Comparison of ENCODE assay signal across 12 mouse cellular contexts in genomic region chr10:87666020-87666718, GRCm38 (mm10).
DNase-seq lines count a peak whose midpoint lies in the region; ATAC-seq and TF ChIP-seq lines count a peak whose summit lies in the region.
"Had no signal": no experiment of that assay in that cellular context is flagged by ENCODE, and none has a peak within 500 bp of the region (broad histone marks: within the 10 kb centered on the region; RNA-seq: fewer than 3 reads in every experiment).

No protein-coding gene starts in this region.

- H3K4me1 ChIP-seq in forebrain, embryonic 13.5 days, result peaks cover 14% of the 10 kb centered on the region
- no peaks in the 10 kb centered on the region for H3K4me1 ChIP-seq in forebrain, embryonic 10.5 days
- peaks cover 19% of the 10 kb centered on the region for H3K4me1 ChIP-seq in embryonic facial prominence, embryonic 14.5 days (ENCODE audit: control insufficient read depth, insufficient read depth, low read length)
- H3K4me1 ChIP-seq in midbrain, embryonic 16.5 days (ENCODE audit: control insufficient read depth, insufficient read depth, low read length), result no peaks in the 10 kb centered on the region
- no peaks in the 10 kb centered on the region for H3K4me1 ChIP-seq in kidney, adult 2 months (ENCODE audit: control insufficient read depth, insufficient read depth, low read length)
- H3K4me1 ChIP-seq: intestine, embryonic 15.5 days; liver, embryonic 13.5 days; megakaryocyte, embryonic 14.5 days had no signal

- TF ChIP-seq CTCF in kidney, adult 2 months (conservative IDR thresholded peaks at IDR 0.05; ENCODE audit: insufficient read depth, insufficient read length, low read depth, low read length), result no peak

- 50% methylated on average over 9 of the region's 9 CpGs for WGBS in forebrain, embryonic 13.5 days
- WGBS in forebrain, embryonic 10.5 days, result 84% methylated on average over 9 of the region's 9 CpGs
- 62% methylated on average over 9 of the region's 9 CpGs for WGBS in embryonic facial prominence, embryonic 14.5 days
- 60% methylated on average over 9 of the region's 9 CpGs for WGBS in midbrain, embryonic 16.5 days
- 69% methylated on average over 9 of the region's 9 CpGs for WGBS in kidney, adult 2 months

- no peak overlapping the region for H3K4me2 ChIP-seq in forebrain, embryonic 13.5 days
- H3K4me2 ChIP-seq in embryonic facial prominence, embryonic 14.5 days (ENCODE audit: low read depth, low read length), result no peak overlapping the region
- no peak overlapping the region for H3K4me2 ChIP-seq in midbrain, embryonic 16.5 days (ENCODE audit: low read length)
- H3K4me2 ChIP-seq: intestine, embryonic 15.5 days; liver, embryonic 13.5 days had no signal

- H3K27me3 ChIP-seq in forebrain, embryonic 13.5 days, result no peaks in the 10 kb centered on the region
- H3K27me3 ChIP-seq in forebrain, embryonic 10.5 days (ENCODE audit: poor library complexity, severe bottlenecking), result no peaks in the 10 kb centered on the region
- H3K27me3 ChIP-seq in embryonic facial prominence, embryonic 14.5 days (replicated peaks; ENCODE audit: control insufficient read depth, insufficient read depth, low read length), result no peaks in the 10 kb centered on the region
- H3K27me3 ChIP-seq in midbrain, embryonic 16.5 days (ENCODE audit: control insufficient read depth, insufficient read depth, low read depth, low read length), result no peaks in the 10 kb centered on the region
- no peaks in the 10 kb centered on the region; the same call in 1 of the 2 replicates for H3K27me3 ChIP-seq in kidney, adult 2 months (replicated peaks; ENCODE audit: control insufficient read depth, insufficient read depth, low read length)
- H3K27me3 ChIP-seq: intestine, embryonic 15.5 days; liver, embryonic 13.5 days; megakaryocyte, embryonic 14.5 days; Patski had no signal

- no peak overlapping the region for H3K9ac ChIP-seq in forebrain, embryonic 13.5 days
- no peak overlapping the region for H3K9ac ChIP-seq in embryonic facial prominence, embryonic 14.5 days (ENCODE audit: low read depth, low read length)
- no peak overlapping the region for H3K9ac ChIP-seq in midbrain, embryonic 16.5 days (ENCODE audit: low read depth, low read length)
- H3K9ac ChIP-seq: intestine, embryonic 15.5 days; liver, embryonic 13.5 days had no signal

- H3K27ac ChIP-seq in forebrain, embryonic 13.5 days, result peak overlapping the region; percentile 57
- no peak overlapping the region for H3K27ac ChIP-seq in forebrain, embryonic 10.5 days
- peak overlapping the region; percentile 73 for H3K27ac ChIP-seq in embryonic facial prominence, embryonic 14.5 days (replicated peaks; ENCODE audit: low read depth, low read length)
- H3K27ac ChIP-seq in midbrain, embryonic 16.5 days (ENCODE audit: low read length), result peak overlapping the region; percentile 55; the same call in 1 of the 2 replicates
- H3K27ac ChIP-seq in kidney, adult 2 months (ENCODE audit: insufficient read depth, low read depth, low read length), result no peak overlapping the region
- H3K27ac ChIP-seq: intestine, embryonic 15.5 days; liver, embryonic 13.5 days had no signal

- no peak for DNase-seq in forebrain, embryonic 10.5 days (ENCODE audit: extremely low spot score, low spot score)
- peak; percentile 14 to 25 for DNase-seq in layer of hippocampus, adult 8-10 months (ENCODE audit: low spot score in 2 of 2)
- no peak for DNase-seq in layer of hippocampus, postnatal 10 days (ENCODE audit: low spot score in 2 of 2)
- DNase-seq in embryonic facial prominence, embryonic 14.5 days (ENCODE audit: low spot score), result peak; percentile 90
- DNase-seq in kidney, adult 2 months, result no peak
- DNase-seq in T-cell, adult 2 months (ENCODE audit: low spot score), result no peak
- DNase-seq: liver, embryonic 13.5 days had no signal

- H3K36me3 ChIP-seq in forebrain, embryonic 13.5 days (ENCODE audit: poor library complexity, severe bottlenecking), result no peaks in the 10 kb centered on the region
- H3K36me3 ChIP-seq in forebrain, embryonic 10.5 days (replicated peaks), result no peaks in the 10 kb centered on the region
- H3K36me3 ChIP-seq in embryonic facial prominence, embryonic 14.5 days (ENCODE audit: control insufficient read depth, insufficient read depth, low read length), result no peaks in the 10 kb centered on the region
- H3K36me3 ChIP-seq in midbrain, embryonic 16.5 days (ENCODE audit: control insufficient read depth, insufficient read depth, low read length), result no peaks in the 10 kb centered on the region
- H3K36me3 ChIP-seq in kidney, adult 2 months (ENCODE audit: control insufficient read depth, insufficient read depth, low read length), result no peaks in the 10 kb centered on the region
- H3K36me3 ChIP-seq: intestine, embryonic 15.5 days; liver, embryonic 13.5 days had no signal

- no peak for TF ChIP-seq POLR2A in kidney, adult 2 months (IDR thresholded peaks at IDR 0.05; ENCODE audit: low read depth, low read length)

- no peaks in the 10 kb centered on the region for H3K9me3 ChIP-seq in forebrain, embryonic 13.5 days (replicated peaks)
- H3K9me3 ChIP-seq in forebrain, embryonic 10.5 days, result no peaks in the 10 kb centered on the region
- H3K9me3 ChIP-seq in embryonic facial prominence, embryonic 14.5 days (ENCODE audit: control insufficient read depth, low read length), result no peaks in the 10 kb centered on the region
- no peaks in the 10 kb centered on the region for H3K9me3 ChIP-seq in midbrain, embryonic 16.5 days (replicated peaks; ENCODE audit: control insufficient read depth, low read length, poor library complexity, severe bottlenecking)
- H3K9me3 ChIP-seq: intestine, embryonic 15.5 days; liver, embryonic 13.5 days had no signal

- peak; percentile 89 for ATAC-seq in forebrain, embryonic 13.5 days
- peak; percentile 78 for ATAC-seq in embryonic facial prominence, embryonic 14.5 days (ENCODE audit: low read depth)
- peak; percentile 51; the same call in 1 of the 2 replicates for ATAC-seq in midbrain, embryonic 16.5 days
- ATAC-seq: intestine, embryonic 15.5 days; Patski had no signal

- H3K4me3 ChIP-seq in forebrain, embryonic 13.5 days, result no peak overlapping the region
- no peak overlapping the region for H3K4me3 ChIP-seq in forebrain, embryonic 10.5 days
- no peak overlapping the region for H3K4me3 ChIP-seq in embryonic facial prominence, embryonic 14.5 days (ENCODE audit: low read depth, low read length)
- no peak overlapping the region for H3K4me3 ChIP-seq in midbrain, embryonic 16.5 days (ENCODE audit: low read depth, low read length)
- H3K4me3 ChIP-seq in kidney, adult 2 months (ENCODE audit: insufficient read depth, low read depth, low read length), result no peak overlapping the region
- H3K4me3 ChIP-seq: intestine, embryonic 15.5 days; liver, embryonic 13.5 days; megakaryocyte, embryonic 14.5 days had no signal

Comparison
In these comparisons a context has a peak if more than half of its experiments do, and no peak if none do; other contexts are left out.
1. H3K27ac ChIP-seq: peak in forebrain, embryonic 13.5 days (single experiment), embryonic facial prominence, embryonic 14.5 days (single experiment) and midbrain, embryonic 16.5 days (single experiment); none in forebrain, embryonic 10.5 days (single experiment) and kidney, adult 2 months (single experiment).
2. DNase-seq: peak in layer of hippocampus, adult 8-10 months (2 of 2) and embryonic facial prominence, embryonic 14.5 days (single experiment); none in forebrain, embryonic 10.5 days (single experiment), layer of hippocampus, postnatal 10 days (0 of 2), kidney, adult 2 months (single experiment) and T-cell, adult 2 months (single experiment).
3. Peak in every context shown above with its lines, with median percentiles within 50 percentile points of each other: ATAC-seq.